Mouse (Mus musculus) embryonic facial prominence, embryonic 11.5 days (tissue): ENCODE results near the gene Ugt1a6b. TPM values are rescaled to one million over a fixed set of nuclear protein-coding genes. Genes with fewer than 3 reads are reported as not detected.
"Not testable (repeated sequence)": the region's sequence is repeated elsewhere in the genome, so short reads cannot be mapped to it uniquely, and the experiment has no call there.

Source experiments
- ATAC-seq: fragments of 200-750 bp; cut with Nextera tagmentation; replicated peaks from 2 replicates; pipeline ENCODE4 v1.8.0; 2017; ENCODE audit warnings: low read depth; ENCODE audit not compliant: insufficient number of reproducible peaks, low FRiP score, low TSS enrichment
- DNase-seq: peaks from one replicate; pipeline ENCODE4 v3.0.0-alpha.2; 2015; ENCODE audit warnings: low spot score
- H3K27ac ChIP-seq: fragments of 300-500 bp; sonication (generic); replicated peaks from 2 replicates; pipeline ENCODE4 v1.5.1; 2014; ENCODE audit warnings: mild to moderate bottlenecking, low read depth, low read length, control low read depth
- H3K27me3 ChIP-seq: fragments of 300-500 bp; sonication (generic); 2 replicates; pipeline ENCODE4 v1.6.1; 2014; ENCODE audit warnings: mild to moderate bottlenecking, low read length, moderate library complexity, mixed read lengths; ENCODE audit not compliant: control insufficient read depth, insufficient read depth
- H3K36me3 ChIP-seq: fragments of 300-500 bp; sonication (generic); replicated peaks from 2 replicates; pipeline ENCODE4 v1.6.1; 2014; ENCODE audit warnings: low read depth, mild to moderate bottlenecking, low read length, moderate library complexity, mixed read lengths; ENCODE audit not compliant: control insufficient read depth, insufficient read depth
- H3K4me1 ChIP-seq: fragments of 300-500 bp; sonication (generic); 2 replicates; pipeline ENCODE4 v1.6.1; 2014; ENCODE audit warnings: low read length, mixed read lengths; ENCODE audit not compliant: control insufficient read depth, insufficient read depth
- H3K4me2 ChIP-seq: fragments of 300-500 bp; sonication (generic); 2 replicates; pipeline ENCODE4 v1.6.1; 2014; ENCODE audit warnings: low read depth, mild to moderate bottlenecking, control low read depth, low read length, moderate library complexity
- H3K4me3 ChIP-seq: fragments of 300-500 bp; sonication (generic); 2 replicates; pipeline ENCODE4 v1.5.1; 2014; ENCODE audit warnings: low read depth, low read length, control low read depth
- H3K9ac ChIP-seq: fragments of 300-500 bp; sonication (generic); replicated peaks from 2 replicates; pipeline ENCODE4 v1.6.1; 2014; ENCODE audit warnings: mild to moderate bottlenecking, control low read depth, low read length
- H3K9me3 ChIP-seq: fragments of 300-500 bp; sonication (generic); replicated peaks from 2 replicates; pipeline ENCODE4 v1.6.1; 2016; ENCODE audit warnings: mild to moderate bottlenecking, low read length, inconsistent platforms, mixed read lengths; ENCODE audit not compliant: control insufficient read depth
- WGBS: fragments of 180-500 bp; shearing (Covaris S2); extraction: QIAGEN DNeasy Blood & Tissue Kit; methylation state at CpG from one replicate; pipeline ENCODE4 v1.1.7; 2014; 5-methylcytosine and 5-hydroxymethylcytosine counted together
- polyA plus RNA-seq: library from polyadenylated mRNA; unstranded; fragments of >200 nt; fragmentation: Nextera tagmentation; extraction: Ambion mirVana; gene quantifications from 2 replicates; pipeline ENCODE4 v1.2.1, GENCODE M21; 2014

Ugt1a6b gene
- polyA plus RNA-seq, 1 experiment from 2014 or later: not detected

DNA sequence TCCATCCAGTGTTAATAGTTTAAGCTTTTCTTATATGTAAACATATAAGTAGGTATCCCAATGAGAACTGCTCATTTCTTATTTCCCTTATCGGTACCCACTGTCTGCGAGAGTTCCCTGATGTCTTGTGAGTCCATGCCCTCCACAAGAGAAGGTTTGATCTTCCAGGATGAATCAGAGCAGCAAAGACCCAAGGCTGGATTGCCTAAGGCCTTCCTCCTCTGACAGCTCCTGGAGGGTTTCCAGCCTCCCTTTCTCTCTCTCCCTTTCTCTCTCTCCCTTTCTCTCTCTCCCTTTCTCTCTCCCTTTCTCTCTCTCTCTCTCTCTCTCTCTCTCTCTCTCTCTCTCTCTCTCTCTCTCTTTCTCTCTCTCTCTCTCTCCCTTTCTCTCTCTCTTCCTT is 26.0 kb downstream of the Ugt1a6b start:
- H3K9ac ChIP-seq, H3K4me1 ChIP-seq, H3K27me3 ChIP-seq, H3K27ac ChIP-seq, ATAC-seq, DNase-seq, H3K36me3 ChIP-seq, H3K4me2 ChIP-seq, H3K4me3 ChIP-seq, H3K9me3 ChIP-seq: not testable (repeated sequence)
- WGBS: 77% methylated on average over 2 of the region's 2 CpGs

DNA sequence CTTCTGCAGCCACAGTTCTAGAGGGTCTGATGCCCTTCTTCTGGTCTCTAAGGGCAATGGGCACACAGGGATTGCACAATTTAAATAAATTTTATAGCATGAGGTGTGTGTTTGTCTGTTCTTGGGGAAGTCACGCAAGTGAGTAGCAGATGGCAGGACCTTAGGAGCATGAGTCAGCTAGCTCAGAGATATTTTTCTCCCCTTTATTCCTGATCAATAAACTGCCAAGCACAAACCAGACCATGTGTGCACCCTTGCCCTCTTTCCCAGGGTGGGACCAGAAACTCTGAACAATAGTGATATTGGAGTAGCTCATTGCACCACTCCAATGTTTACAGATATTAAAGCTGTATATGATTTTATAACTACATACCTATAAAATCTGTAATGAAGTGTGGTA is 27.2 kb downstream of the Ugt1a6b start:
- DNase-seq, H3K36me3 ChIP-seq, H3K9ac ChIP-seq, H3K9me3 ChIP-seq, H3K27me3 ChIP-seq, H3K4me3 ChIP-seq, H3K27ac ChIP-seq, H3K4me2 ChIP-seq, H3K4me1 ChIP-seq, ATAC-seq: not testable (repeated sequence)
- 88% methylated on average over 1 of the region's 1 CpGs for WGBS

DNA sequence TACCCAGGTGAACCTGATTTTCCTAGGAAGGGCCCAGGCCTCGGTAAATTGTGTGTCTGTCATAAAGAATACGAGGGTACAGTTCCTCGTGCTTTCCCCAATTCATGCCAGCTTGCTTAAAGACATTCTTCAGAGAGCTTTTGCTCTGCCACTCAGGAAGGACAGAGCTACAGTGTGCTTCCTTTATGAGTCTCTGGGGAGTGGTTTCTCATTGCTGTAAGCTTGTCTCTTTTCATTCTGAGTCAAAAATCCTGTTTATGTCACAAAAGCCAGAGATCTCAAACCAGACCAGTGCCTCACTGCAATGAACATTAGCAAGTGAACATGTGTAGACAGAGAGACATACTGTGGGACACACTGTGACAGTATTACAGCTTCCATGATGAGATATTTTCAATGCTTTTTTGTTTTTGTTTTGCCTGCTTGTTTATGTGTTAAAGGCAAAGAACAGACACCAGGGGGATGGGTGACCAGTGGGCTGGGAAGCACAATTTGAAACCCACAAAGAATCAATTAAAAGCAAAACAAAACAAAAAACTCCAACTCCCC is 30.9 kb downstream of the Ugt1a6b start:
- no peak for DNase-seq
- no peaks in the 10 kb centered on the region for H3K4me1 ChIP-seq
- no peak overlapping the region for H3K9ac ChIP-seq
- H3K4me3 ChIP-seq: no peak overlapping the region
- H3K36me3 ChIP-seq: no peaks in the 10 kb centered on the region
- no peak overlapping the region for H3K4me2 ChIP-seq
- no peaks in the 10 kb centered on the region for H3K9me3 ChIP-seq
- ATAC-seq: no peak
- 58% methylated on average over 3 of the region's 3 CpGs for WGBS
- H3K27ac ChIP-seq: no peak overlapping the region
- H3K27me3 ChIP-seq: no peaks in the 10 kb centered on the region

DNA sequence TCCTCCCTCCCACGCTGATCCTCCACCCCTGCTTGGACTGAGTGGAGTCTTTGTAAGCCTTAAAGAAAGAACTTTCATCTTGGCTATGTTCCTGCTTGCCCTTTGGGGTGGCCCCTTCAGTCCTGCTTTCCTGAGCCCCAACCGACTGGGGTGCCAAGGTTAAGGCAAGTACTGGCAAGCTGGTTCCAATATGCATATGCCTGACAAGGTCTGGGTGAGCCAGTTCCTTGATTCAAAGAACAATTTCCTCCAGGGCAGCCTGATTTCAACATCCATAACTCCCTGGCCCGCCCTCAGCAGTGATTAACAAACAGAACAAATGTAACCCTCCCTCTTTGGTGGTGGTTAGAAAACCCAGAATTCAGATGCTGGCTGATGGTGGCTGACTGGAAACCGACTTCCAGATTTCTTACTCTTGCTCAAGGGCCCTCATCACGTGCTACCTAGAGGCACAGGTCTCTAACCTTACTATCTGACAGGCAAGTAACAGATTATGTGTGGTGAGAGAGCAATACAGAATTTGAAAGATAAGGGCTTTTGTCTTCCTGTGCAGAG is 31.5 kb downstream of the Ugt1a6b start, which contains the start of gene Ugt1a6a:
Gene Ugt1a6a, plus strand, starts transcription at position 353 of the 555 bp plus-strand sequence.
- not testable (repeated sequence) for H3K4me2 ChIP-seq, H3K4me3 ChIP-seq, H3K9ac ChIP-seq, H3K27ac ChIP-seq, ATAC-seq, H3K27me3 ChIP-seq, H3K9me3 ChIP-seq, H3K4me1 ChIP-seq, H3K36me3 ChIP-seq
- WGBS: 37% methylated on average over 5 of the region's 5 CpGs
- DNase-seq: peak; percentile 7

DNA sequence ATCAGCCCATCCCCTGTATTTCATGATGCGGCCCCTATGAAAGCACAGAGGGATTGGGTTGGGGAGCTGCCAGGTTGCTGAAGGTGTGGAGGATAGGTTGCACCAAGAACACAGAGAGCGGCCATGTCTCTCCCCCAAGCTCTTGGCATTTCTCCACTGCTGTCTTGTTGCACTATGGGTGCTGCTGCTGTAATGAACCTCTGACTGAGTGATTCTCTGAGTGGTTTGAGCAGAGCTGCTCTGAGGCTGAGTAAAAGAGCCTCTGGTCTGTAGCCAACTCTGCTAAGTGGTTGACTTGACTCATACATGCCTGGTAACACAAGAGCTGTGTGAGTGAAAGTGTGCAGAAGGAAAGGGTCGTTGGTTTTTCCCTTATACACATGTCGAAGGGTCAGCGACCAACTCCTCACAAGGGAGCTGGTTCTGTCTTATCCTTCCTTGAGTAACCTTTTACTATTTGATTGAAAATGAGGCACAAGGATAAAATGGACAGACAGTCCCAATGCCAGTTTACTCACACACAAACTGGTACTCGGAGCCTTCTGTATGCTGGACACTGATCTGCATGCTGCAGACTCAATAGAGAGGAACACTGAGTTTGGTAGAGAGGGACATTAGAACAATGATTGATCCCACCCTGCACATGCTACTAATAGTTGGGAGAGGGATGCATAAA is 32.3 kb downstream of the Ugt1a6b start:
- not testable (repeated sequence) for H3K4me1 ChIP-seq, H3K27me3 ChIP-seq, H3K27ac ChIP-seq, H3K36me3 ChIP-seq, H3K9me3 ChIP-seq, DNase-seq, H3K4me2 ChIP-seq, H3K9ac ChIP-seq, H3K4me3 ChIP-seq, ATAC-seq
- WGBS: 94% methylated on average over 5 of the region's 6 CpGs

DNA sequence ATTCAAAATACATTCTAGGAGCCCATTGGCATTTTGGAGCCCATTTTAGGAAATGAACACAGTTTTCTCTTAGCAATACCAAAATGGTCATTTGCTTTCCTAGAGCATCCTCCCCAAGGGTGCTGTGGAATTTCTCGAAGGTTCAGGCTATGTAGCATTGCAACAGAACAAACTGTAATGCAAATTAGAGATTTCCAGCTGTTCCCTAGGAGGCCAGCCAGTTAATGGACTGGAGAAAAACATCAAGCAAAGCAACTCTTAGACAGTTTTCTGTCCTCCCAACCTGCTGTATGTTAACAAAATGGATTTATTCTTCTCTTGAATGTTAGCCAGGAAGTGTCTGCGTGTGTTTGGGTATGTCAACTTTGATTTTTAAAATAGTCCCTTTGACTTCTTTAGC is 33.6 kb downstream of the Ugt1a6b start:
- 74% methylated on average over 2 of the region's 2 CpGs for WGBS
- DNase-seq: no peak
- Histone ChIP-seq H3K4me2 (no peak overlapping the region), H3K36me3 (no peaks in the 10 kb centered on the region), H3K9ac (no peak overlapping the region), H3K27ac (no peak overlapping the region), H3K27me3 (no peaks in the 10 kb centered on the region), H3K4me3 (no peak overlapping the region), H3K4me1 (no peaks in the 10 kb centered on the region), H3K9me3 (no peaks in the 10 kb centered on the region)
- ATAC-seq: no peak

DNA sequence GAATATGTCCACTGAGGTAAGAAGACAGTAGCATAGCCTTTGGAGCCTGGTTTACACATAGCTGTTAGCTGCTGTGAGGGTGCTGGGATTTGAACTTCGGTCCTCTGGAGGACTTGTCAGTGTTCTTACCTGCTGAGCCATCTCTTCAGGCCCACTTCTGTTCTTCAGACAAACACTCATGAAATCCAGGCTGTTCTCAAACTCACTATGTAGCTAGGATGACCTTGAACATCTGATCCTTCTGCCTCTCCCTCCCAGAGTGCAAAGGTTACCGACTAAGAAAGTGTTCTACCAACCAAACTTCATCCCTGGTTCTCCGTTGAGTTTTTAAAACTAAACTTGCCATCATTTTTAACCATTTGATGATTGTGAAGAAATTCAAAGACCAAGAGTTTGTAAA is 34.2 kb downstream of the Ugt1a6b start:
- no peak overlapping the region for H3K4me3 ChIP-seq
- H3K4me1 ChIP-seq: no peaks in the 10 kb centered on the region
- no peaks in the 10 kb centered on the region for H3K9me3 ChIP-seq
- DNase-seq: no peak
- WGBS: 86% methylated on average over 3 of the region's 3 CpGs
- ATAC-seq: no peak
- no peak overlapping the region for H3K9ac ChIP-seq
- H3K36me3 ChIP-seq: no peaks in the 10 kb centered on the region
- H3K27me3 ChIP-seq: no peaks in the 10 kb centered on the region
- no peak overlapping the region for H3K27ac ChIP-seq
- H3K4me2 ChIP-seq: no peak overlapping the region

DNA sequence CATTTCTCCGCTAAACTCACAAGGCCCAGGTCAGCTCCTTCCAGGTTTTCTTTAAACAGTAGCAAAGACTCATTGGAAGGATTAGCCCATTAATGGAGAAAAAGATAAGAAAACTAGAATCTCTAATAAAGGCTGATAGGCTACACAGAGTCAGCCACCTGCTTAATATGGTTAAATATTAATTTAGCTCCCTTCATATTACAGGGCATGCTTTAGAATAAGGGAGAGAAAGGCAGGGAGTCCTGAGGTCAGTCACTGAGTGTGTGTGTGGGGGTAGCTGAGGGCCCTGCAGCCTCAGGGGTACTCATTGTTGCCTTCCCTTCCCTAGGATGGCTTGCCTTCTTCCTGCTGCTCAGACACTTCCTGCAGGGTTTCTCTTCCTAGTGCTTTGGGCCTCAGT is 35.1 kb downstream of the Ugt1a6b start:
- H3K4me1 ChIP-seq: no peaks in the 10 kb centered on the region
- no peak overlapping the region for H3K9ac ChIP-seq
- no peak overlapping the region for H3K4me2 ChIP-seq
- DNase-seq (no peak), ATAC-seq (no peak)
- H3K9me3 ChIP-seq: no peaks in the 10 kb centered on the region
- H3K27ac ChIP-seq: no peak overlapping the region
- no peaks in the 10 kb centered on the region for H3K27me3 ChIP-seq
- 84% methylated on average over 1 of the region's 1 CpGs for WGBS
- H3K4me3 ChIP-seq: no peak overlapping the region
- H3K36me3 ChIP-seq: no peaks in the 10 kb centered on the region
